Mouse (Mus musculus) mesoderm, embryonic 11.5 days (tissue): ENCODE results near the gene Soat2.
"Not testable (repeated sequence)": the region's sequence is repeated elsewhere in the genome, so short reads cannot be mapped to it uniquely, and the experiment has no call there.

ENCODE experiments used
- DNase-seq: peaks from one replicate; pipeline ENCODE4 v3.0.0-alpha.2; 2012; ENCODE audit warnings: low read depth, low spot score

The Soat2 gene

DNA sequence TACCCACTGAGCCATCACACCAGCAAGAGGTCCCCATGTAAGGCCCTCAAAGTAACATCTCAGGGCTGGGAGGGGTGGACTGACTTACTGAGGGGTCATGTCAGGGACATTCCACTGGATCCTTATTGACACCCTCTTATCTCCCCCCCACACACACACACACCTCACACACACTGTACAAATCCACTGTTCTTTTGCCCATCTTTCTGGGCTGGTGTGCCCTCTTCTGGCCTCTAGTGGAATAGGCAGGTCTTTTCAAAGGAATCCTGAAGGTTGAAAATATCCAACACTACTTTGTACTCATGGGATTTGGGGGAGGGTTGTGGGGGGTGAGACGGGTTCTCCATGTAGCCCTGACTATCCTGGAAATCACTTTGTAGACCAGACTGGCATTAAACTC lies 3.4 kb upstream of the Soat2 start:
- DNase-seq = peak; percentile 56

DNA sequence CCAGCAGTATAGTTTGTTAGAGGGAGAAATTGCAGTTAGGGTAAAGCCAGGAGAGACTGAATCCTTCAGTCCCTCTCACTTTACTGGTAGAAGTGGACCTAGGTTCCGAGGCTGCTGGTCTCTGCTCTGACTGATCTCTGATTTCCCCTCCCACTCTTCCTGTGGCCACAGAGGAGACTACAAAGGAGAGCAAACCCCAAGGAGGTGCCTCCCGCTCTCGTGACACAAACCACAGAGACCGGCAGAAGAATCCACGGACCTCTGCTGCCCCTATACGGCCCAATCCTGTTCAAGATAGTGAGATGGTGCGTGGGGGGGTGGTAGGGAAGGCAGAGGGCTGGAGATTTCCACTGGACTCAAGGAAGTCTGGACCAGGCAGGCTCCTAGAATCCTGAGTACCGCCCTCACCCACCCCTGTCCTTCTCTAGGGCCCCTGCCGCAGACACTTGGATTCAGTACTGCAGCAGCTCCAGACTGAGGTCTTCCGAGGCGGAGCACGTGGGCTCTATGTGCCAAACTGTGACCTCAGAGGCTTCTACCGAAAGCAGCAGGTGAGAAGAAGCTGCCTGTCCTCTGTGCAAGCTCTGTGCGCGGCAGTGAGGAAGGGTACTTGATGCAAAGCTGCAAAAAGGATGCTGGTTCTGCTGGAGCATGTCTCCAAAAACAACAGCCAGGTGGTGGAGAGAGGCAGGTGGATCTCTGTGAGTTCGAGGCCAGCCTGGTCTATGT lies 2.5 kb upstream of the Soat2 start:
- no peak for DNase-seq

DNA sequence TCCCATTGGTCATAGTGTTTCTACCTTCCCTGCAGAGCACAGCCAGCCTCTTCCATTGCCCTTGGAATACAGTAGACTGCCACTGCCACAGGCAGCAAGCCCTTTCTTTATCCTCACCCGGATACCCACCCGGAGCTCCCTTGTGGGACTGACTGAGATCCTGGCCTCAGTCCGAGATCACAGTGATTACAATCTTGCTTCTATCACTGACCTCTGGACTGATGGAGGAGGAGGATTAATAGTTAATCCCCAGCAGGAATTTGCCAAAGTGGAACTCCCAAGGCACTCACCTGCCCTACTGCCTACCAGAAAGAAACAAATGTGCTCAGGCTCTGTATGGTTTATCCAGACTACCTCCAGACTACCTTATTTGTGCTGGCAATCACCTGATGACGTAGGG lies 765 bp upstream of the Soat2 start:
- no peak for DNase-seq

DNA sequence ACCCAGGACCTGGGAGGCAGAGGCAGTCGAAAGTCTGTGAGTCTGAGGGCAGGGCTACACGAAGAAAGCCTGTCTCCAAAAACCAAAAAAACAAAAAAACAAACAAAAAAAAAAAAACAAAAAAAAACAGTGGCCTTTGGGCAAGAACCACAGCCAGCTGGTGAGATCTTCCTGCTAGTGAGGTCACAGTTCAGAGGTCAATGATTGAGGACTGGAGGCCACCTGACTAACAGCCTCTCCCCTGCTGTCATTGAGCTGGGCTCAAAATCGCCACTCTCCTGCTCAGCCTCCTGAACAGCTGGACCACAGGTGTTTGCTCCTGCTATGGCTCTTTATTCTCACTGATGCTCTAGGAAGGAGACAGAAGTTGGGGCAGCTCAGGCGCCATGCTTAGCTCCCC lies 2.3 kb downstream of the Soat2 start:
- peak; percentile 51 for DNase-seq

- not testable (repeated sequence) for DNase-seq
Observed at GRCm38 (mm10) chr15:102155006-102155405, 4.7 kb downstream of the Soat2 start.

GRCm38 (mm10) chr15:102156836-102157235 lies 6.5 kb downstream of the Soat2 start:
- peak; percentile 44 for DNase-seq

GRCm38 (mm10) chr15:102160415-102161060 lies 10.2 kb downstream of the Soat2 start:
- DNase-seq = no peak

GRCm38 (mm10) chr15:102163900-102164693 lies 13.8 kb downstream of the Soat2 start:
- DNase-seq = no peak

GRCm38 (mm10) chr15:102165468-102166100 lies 15.3 kb downstream of the Soat2 start:
- DNase-seq = no peak

DNA sequence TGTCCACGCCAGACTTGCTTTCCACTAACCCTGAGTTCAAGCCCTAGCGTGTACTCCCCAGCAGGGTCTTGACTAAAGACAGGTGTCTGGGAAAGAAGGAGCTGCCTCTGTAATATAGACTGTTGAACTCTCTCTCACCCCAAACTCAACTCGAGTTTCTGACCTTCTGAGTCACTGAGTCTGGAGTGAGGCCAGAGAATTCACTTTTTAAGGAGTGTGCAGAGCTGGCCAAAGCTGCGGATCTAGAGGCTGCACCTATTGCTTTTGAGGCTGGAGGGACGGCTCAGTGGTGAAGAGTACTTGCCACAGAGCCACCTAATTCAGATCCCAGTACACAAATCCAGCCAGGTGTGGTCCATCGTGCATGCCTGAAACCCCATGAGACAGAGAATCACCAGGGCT lies 17.3 kb downstream of the Soat2 start:
- DNase-seq = peak; percentile 53

DNA sequence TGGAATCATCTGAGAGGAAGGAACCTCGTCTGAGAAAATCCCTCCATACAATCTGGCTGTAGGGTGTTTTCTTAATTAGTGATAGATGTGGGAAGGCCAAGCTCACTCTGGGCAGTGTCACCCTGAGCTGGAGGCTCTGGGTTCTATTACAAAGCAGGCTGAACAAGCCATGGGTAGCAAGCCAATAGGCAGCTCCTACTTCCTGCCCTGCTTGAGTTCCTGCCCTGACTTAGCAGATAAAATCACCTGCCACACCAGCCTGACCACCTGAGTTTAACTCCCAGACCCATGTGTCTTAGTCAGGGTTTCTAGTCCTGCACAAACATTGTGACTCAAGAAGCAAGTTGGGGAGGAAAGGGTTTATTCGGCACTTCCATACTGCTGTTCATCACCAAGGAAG lies 18.7 kb downstream of the Soat2 start:
- no peak for DNase-seq

GRCm38 (mm10) chr15:102173581-102173980 lies 23.3 kb downstream of the Soat2 start:
- no peak for DNase-seq

DNA sequence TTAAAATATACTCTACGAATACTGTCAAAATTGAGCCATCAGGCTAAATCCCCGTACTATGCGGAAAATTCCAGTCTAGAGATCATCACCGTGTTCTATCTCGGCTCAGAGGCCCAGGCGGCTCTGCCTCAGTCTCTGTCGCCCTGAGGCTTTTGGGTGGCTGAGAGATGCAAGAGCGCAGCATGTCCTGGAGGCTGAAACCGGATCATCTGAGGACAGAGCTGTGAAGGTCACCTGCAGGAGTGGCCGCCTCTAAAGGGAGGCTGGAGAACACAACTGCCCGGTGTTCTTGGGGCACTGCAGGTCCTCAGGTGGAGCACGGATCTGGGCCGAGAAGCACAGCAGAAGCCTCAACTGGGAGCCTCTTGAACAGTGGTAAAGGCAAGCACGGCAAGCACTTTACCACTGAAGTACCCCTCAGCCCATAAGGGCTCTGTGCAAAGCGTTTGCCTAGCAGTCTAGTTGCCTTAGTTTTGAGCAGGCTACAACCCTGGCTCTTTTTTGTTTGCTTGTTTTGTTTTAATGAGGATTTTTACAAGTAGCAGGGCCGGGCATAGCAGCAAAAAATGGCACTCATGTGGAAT lies 25.5 kb downstream of the Soat2 start:
- DNase-seq = no peak

- no peak for DNase-seq
Observed at GRCm38 (mm10) chr15:102176571-102177316, 26.4 kb downstream of the Soat2 start.

DNA sequence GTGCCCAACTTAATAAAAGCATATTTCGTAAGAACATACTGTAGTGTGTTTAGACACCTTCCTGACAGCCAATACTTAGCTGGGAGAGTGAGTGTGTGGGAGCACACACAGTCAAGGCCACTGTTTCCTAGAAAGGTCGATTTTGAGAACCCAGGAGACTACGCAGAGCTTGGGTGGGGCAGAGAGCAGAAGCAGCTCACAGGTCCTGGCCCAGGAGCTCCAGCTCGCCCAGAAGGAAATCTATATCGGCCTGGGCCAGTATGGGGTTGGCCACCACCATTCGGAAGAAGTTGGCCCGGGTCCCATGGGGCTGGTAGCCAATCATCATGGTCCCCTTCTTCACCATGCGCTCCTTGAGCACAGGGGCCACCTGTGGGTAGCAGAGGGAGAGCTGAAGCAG lies 27.1 kb downstream of the Soat2 start:
- no peak for DNase-seq

DNA sequence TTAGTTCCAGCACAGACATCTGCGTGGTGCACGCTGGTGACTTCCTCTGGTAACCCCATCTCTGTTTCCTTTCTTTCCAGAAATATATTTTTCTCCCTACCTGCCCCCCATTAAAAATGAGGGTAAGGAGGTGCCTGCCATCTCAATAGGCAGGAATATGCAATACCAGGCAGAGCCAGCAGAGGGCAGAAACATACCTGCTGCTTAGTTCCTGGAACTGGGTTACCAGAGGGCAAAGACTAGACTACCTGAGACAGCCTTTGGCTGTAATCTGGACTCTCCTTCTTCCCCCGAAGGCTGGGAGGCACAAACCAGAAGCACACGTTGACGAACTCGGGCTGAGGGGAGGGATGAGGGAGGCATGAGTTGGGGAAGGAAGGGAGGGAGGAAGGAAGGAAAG lies 28.0 kb downstream of the Soat2 start:
- DNase-seq = peak; percentile 61

GRCm38 (mm10) chr15:102179106-102179505 lies 28.8 kb downstream of the Soat2 start:
- DNase-seq = no peak

DNA sequence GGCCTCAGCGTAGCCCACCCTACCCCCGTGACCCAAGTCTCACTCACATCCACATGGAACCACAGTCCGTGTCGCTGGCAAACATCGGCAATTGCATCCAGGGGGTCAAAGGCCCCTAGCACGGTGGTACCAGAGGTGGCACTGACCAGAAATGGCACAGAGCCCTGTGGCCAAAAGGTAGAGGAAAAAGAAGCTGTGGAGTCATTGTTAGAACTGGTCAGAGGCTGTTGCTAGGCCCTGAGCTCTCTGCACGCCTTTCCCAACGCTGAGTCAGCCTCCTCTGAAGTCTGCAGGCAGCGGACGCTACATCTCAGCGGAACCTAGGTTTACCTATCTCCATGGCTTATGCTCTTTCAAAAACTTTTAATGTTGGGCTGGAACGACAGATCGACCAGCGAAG lies 29.6 kb downstream of the Soat2 start:
- DNase-seq = no peak

GRCm38 (mm10) chr15:102183076-102183475 lies 32.8 kb downstream of the Soat2 start:
- no peak for DNase-seq

GRCm38 (mm10) chr15:102186239-102186638 lies 35.9 kb downstream of the Soat2 start:
- no peak for DNase-seq

DNA sequence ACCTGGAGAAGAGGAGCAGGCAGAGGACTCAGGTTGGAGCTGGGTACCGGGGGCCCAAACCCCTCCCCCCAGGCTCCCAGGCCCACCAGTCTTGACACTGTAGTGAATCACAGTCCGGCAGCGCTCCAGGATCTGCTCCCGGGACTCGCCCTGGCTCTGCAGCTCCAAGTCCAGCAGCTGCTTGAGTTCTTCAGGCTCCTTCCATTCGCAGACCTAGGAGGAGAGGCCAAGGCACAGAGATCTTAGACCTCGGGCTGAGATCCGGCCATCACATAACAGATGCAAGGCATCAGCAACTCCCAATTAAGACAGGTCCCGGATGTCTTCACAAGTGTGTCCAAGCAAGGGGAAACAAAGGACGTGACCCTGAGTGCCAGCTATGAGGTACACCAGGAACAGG lies 37.8 kb downstream of the Soat2 start:
- no peak for DNase-seq
